Mouse (Mus musculus) layer of hippocampus, adult 8-10 months (tissue): ENCODE data around the gene Mdm4. TPM values are rescaled to one million over a fixed set of nuclear protein-coding genes. Genes with fewer than 3 reads are reported as not detected.
A peak's percentile ranks its signal among the peaks of the same experiment; 100 is the strongest.

Source experiments
- DNase-seq, 2 experiments: peaks; one replicate each; pipeline ENCODE4 v3.0.0; 2022; ENCODE audit warnings: low spot score in 2 of 2
- total RNA-seq, 4 experiments: library from RNA; stranded (reverse); gene quantifications; 2 replicates each; pipeline ENCODE4 v1.2.4; 2022

Gene Mdm4
- total RNA-seq: 100 to 1,000 TPM in 1 of 4 experiments, 10 to 100 TPM in 3; 86.9 to 117 (median 95.4) TPM

GRCm38 (mm10) chr1:133030461-133030860, at the start of gene Mdm4:
Gene Mdm4, minus strand, starts transcription at chr1:133030561.
- no peak for DNase-seq

- no peak for DNase-seq
Observed at GRCm38 (mm10) chr1:133080079-133080561, 49.8 kb upstream of the Mdm4 start.

- DNase-seq: no peak
Observed at GRCm38 (mm10) chr1:133079509-133079908, 49.1 kb upstream of the Mdm4 start.

GRCm38 (mm10) chr1:133078338-133078727, 48.0 kb upstream of the Mdm4 start:
- peak in 1 of 2 experiments; percentile 19 for DNase-seq

GRCm38 (mm10) chr1:133077606-133078337, 47.4 kb upstream of the Mdm4 start:
- DNase-seq: no peak

GRCm38 (mm10) chr1:133076681-133077514, 46.5 kb upstream of the Mdm4 start:
- no peak for DNase-seq

GRCm38 (mm10) chr1:133075651-133076400, 45.5 kb upstream of the Mdm4 start:
- no peak for DNase-seq

GRCm38 (mm10) chr1:133074541-133074940, 44.2 kb upstream of the Mdm4 start:
- DNase-seq: no peak

- DNase-seq: no peak
Observed at GRCm38 (mm10) chr1:133073327-133073856, 43.0 kb upstream of the Mdm4 start.

GRCm38 (mm10) chr1:133071666-133072381, 41.5 kb upstream of the Mdm4 start:
- DNase-seq: peak in 1 of 2 experiments; percentile 48

- DNase-seq: no peak
Observed at GRCm38 (mm10) chr1:133070157-133070556, 39.8 kb upstream of the Mdm4 start.

GRCm38 (mm10) chr1:133069275-133070120, 39.1 kb upstream of the Mdm4 start:
- no peak for DNase-seq

- DNase-seq: peak; percentile 61 to 76
Observed at GRCm38 (mm10) chr1:133068669-133069274, 38.4 kb upstream of the Mdm4 start.

- peak in 1 of 2 experiments; percentile 11 for DNase-seq
Observed at GRCm38 (mm10) chr1:133068268-133068667, 37.9 kb upstream of the Mdm4 start.

- DNase-seq: peak in 1 of 2 experiments; percentile 15
Observed at GRCm38 (mm10) chr1:133063164-133063563, 32.8 kb upstream of the Mdm4 start.

- DNase-seq: no peak
Observed at GRCm38 (mm10) chr1:133060681-133061080, 30.3 kb upstream of the Mdm4 start.

- DNase-seq: no peak
Observed at GRCm38 (mm10) chr1:133059592-133059991, 29.2 kb upstream of the Mdm4 start.

GRCm38 (mm10) chr1:133057345-133058034, 27.1 kb upstream of the Mdm4 start:
- no peak for DNase-seq

- no peak for DNase-seq
Observed at GRCm38 (mm10) chr1:133054326-133054725, 24.0 kb upstream of the Mdm4 start.
